Mouse (Mus musculus) lung, embryonic 16.5 days (tissue): ENCODE measurements around the gene Ptpra. TPM values are rescaled to one million over a fixed set of nuclear protein-coding genes. Genes with fewer than 3 reads are reported as not detected.

ENCODE experiments used
- ATAC-seq: fragments of 200-750 bp; cut with Nextera tagmentation; 2 replicates; pipeline ENCODE4 v1.8.0; 2017; ENCODE audit warnings: low read depth, mild to moderate bottlenecking, moderate library complexity
- H3K27ac ChIP-seq: fragments of 300-500 bp; sonication (generic); 2 replicates; pipeline ENCODE4 v1.5.1; 2014; ENCODE audit warnings: mild to moderate bottlenecking, control low read depth, low read length
- H3K27me3 ChIP-seq: fragments of 300-500 bp; sonication (generic); 2 replicates; pipeline ENCODE4 v1.6.1; 2014; ENCODE audit warnings: low read depth, low read length, mixed read lengths; ENCODE audit not compliant: control insufficient read depth, insufficient read depth
- H3K36me3 ChIP-seq: fragments of 300-500 bp; sonication (generic); 2 replicates; pipeline ENCODE4 v1.6.1; 2014; ENCODE audit warnings: low read length; ENCODE audit not compliant: control insufficient read depth, insufficient read depth
- H3K4me1 ChIP-seq: fragments of 300-500 bp; sonication (generic); replicated peaks from 2 replicates; pipeline ENCODE4 v1.6.1; 2014; ENCODE audit warnings: low read length, mixed read lengths; ENCODE audit not compliant: control insufficient read depth, insufficient read depth
- H3K4me2 ChIP-seq: fragments of 300-500 bp; sonication (generic); 2 replicates; pipeline ENCODE4 v1.6.1; 2014; ENCODE audit warnings: low read depth, low read length, control low read depth
- H3K4me3 ChIP-seq: fragments of 300-500 bp; sonication (generic); 2 replicates; pipeline ENCODE4 v1.5.1; 2014; ENCODE audit warnings: mild to moderate bottlenecking, low read length, control low read depth
- H3K9ac ChIP-seq: fragments of 300-500 bp; sonication (generic); 2 replicates; pipeline ENCODE4 v1.6.1; 2014; ENCODE audit warnings: low read length, control low read depth
- H3K9me3 ChIP-seq: fragments of 300-500 bp; sonication (generic); 2 replicates; pipeline ENCODE4 v1.6.1; 2016; ENCODE audit warnings: low read length; ENCODE audit not compliant: control insufficient read depth
- WGBS: fragments of 180-500 bp; shearing (Covaris S2); extraction: QIAGEN DNeasy Blood & Tissue Kit; methylation state at CpG from one replicate; pipeline ENCODE4 v1.1.7; 2014; 5-methylcytosine and 5-hydroxymethylcytosine counted together
- polyA plus RNA-seq: library from polyadenylated mRNA; unstranded; fragments of >200 nt; fragmentation: Nextera tagmentation; extraction: Ambion mirVana; gene quantifications from 2 replicates; pipeline ENCODE4 v1.2.1, GENCODE M21; 2015

Gene Ptpra
- polyA plus RNA-seq = 68.0 and 68.3 TPM in 2 replicates

DNA sequence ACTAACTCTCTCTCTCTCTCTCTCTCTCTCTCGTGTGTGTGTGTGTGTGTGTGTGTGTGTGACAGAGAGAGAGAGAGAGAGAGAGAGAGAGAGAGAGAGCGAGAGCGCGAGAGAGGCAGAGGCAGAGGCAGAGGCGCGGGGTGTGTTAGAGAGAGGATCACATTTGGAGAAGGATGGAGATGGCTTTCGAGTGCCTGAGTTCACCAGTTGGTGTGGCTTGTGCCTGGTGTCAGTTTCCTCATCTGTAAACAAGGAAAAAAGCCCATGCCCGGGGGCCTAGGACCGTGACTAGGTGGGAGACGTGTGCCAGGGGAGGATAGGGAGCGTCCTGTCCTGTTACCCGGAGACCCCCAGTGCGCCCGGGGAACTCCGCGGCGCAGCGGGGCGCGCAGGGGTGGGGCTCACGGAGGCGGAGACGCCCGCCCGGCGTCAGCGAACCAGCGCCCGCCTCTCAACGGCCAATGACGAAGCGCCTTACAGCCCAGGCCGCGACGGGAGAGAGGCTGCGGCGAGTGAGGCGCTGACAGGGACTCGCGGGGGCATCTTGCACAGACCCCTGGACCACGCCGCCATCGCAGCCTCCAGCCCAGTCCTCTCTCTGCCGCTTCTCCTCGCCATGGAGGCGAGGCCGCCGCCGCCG, at the start of gene Ptpra:
Gene Ptpra (plus strand): TSS at position 485 of the 640 bp plus-strand sequence.
- peak; percentile 98 for ATAC-seq
- Histone ChIP-seq H3K9ac (peak within 1 kb of the TSS; percentile 85), H3K27ac (peak within 1 kb of the TSS; percentile 73), H3K27me3 (peaks cover 6% of the 10 kb centered on the region), H3K9me3 (no peaks in the 10 kb centered on the region), H3K4me2 (peak within 1 kb of the TSS; percentile 70), H3K4me3 (peak within 1 kb of the TSS; percentile 84), H3K36me3 (no peaks in the 10 kb centered on the region), H3K4me1 (peaks cover 13% of the 10 kb centered on the region; the same call in 1 of the 2 replicates)
- 0% methylated on average over 39 of the region's 50 CpGs for WGBS

DNA sequence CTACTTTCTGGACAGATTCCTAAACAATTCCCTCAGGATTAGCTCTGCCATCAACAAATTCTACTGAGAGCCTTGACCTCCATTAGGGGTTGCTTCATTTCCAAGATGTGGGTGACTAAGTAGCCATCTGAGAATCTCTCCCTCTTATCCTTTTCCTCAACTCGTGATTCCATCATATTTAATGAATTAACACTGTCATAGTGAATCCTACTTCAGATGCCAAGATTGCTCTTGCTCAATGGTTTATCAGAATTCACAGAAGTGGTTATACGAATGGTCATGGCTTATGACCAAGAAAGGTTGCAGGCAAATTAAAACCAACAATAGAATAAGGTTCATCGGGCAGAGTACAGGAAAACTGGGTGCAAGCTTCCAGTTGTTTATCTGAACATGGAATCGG, 48.2 kb upstream of the Ptpra start:
- H3K36me3 ChIP-seq = no peaks in the 10 kb centered on the region
- no peak overlapping the region for H3K27ac ChIP-seq
- 66% methylated on average over 4 of the region's 4 CpGs for WGBS
- H3K4me3 ChIP-seq = no peak overlapping the region
- H3K4me2 ChIP-seq = no peak overlapping the region
- H3K9me3 ChIP-seq = no peaks in the 10 kb centered on the region
- H3K9ac ChIP-seq = no peak overlapping the region
- H3K4me1 ChIP-seq = peaks cover 4% of the 10 kb centered on the region; the same call in 1 of the 2 replicates
- H3K27me3 ChIP-seq = no peaks in the 10 kb centered on the region
- ATAC-seq = no peak

DNA sequence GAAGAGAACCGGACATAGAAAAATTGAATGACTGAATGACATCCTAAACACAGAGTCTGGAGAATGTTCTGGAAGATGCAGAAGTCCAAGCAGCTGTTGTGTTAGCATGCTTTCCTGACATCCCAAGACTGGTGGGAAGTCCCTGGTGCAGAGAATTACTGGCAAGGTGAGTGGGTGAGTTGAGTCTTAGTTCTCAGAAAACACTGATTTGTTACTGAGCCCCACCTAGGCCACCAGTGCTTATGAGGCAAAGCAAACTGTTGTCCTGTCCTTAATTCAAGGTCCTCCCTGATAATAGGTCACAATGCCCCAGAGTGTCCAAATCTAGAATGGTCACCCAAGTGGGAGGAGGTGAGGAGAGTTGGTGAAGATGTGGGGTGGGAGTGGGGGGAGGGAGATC, 45.1 kb upstream of the Ptpra start, which contains the start of the genes Gm28372 and 1700020A23Rik:
Gene Gm28372 (plus strand): TSS at position 301 of the 400 bp plus-strand sequence.
Gene 1700020A23Rik (plus strand): TSS at position 321 of the 400 bp plus-strand sequence.
- no peak for ATAC-seq
- Histone ChIP-seq H3K9me3 (no peaks in the 10 kb centered on the region), H3K4me3 (no peak within 1 kb of the TSS), H3K4me1 (no peaks in the 10 kb centered on the region; the same call in 1 of the 2 replicates), H3K27me3 (no peaks in the 10 kb centered on the region), H3K36me3 (no peaks in the 10 kb centered on the region), H3K4me2 (no peak within 1 kb of the TSS), H3K27ac (no peak within 1 kb of the TSS), H3K9ac (no peak within 1 kb of the TSS)
- WGBS = 89% methylated on average over 1 of the region's 1 CpGs

DNA sequence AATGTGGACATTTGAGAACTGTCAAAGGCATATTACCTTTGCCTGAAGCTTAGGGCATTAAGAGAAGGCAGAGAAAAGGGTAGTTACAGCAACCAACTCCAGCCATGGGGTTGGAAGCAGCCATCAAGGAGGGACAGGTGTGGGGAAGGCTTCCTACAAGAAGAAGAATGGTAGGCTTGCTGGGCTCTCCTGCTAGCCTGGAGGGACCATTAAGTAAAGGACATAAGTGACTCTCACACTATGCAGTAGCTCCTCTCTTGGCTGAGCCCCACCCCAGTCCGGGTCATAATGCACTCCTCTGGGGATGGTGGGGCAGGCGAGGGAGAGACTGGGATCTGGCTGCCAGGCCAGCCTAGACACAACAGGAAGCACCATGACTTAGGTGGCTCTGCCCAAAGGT, 43.9 kb upstream of the Ptpra start, which contains the start of gene Tmem239:
Gene Tmem239 (plus strand): TSS at position 301 of the 400 bp plus-strand sequence.
- Histone ChIP-seq H3K4me1 (no peaks in the 10 kb centered on the region), H3K27me3 (no peaks in the 10 kb centered on the region), H3K27ac (no peak within 1 kb of the TSS), H3K4me2 (no peak within 1 kb of the TSS), H3K36me3 (no peaks in the 10 kb centered on the region), H3K9ac (no peak within 1 kb of the TSS), H3K4me3 (no peak within 1 kb of the TSS), H3K9me3 (no peaks in the 10 kb centered on the region)
- no peak for ATAC-seq
- 80% methylated on average over 2 of the region's 2 CpGs for WGBS

DNA sequence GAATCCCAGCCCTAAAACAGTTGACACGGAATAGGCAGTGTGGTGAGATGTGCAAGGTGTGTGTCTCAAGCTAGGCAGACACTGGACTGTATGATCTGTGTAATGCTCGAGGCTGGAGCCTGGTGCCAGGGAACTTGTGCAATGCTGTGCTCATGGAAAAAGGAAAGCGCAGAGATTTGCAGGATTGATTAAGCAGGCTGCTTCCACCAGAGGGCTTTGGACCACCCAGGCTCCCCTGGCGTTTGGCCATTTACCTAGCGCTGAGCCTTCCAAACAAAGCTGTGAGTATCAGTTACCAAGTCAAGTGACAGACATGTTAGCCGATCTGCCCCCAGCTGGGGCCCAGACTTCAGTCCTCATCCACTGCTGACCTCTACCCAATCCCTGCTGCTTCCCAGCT, 41.9 kb upstream of the Ptpra start:
- no peak overlapping the region for H3K4me3 ChIP-seq
- no peaks in the 10 kb centered on the region for H3K36me3 ChIP-seq
- no peak overlapping the region for H3K4me2 ChIP-seq
- no peaks in the 10 kb centered on the region for H3K9me3 ChIP-seq
- no peak overlapping the region for H3K27ac ChIP-seq
- H3K9ac ChIP-seq = no peak overlapping the region
- H3K4me1 ChIP-seq = no peaks in the 10 kb centered on the region
- 11% methylated on average over 6 of the region's 6 CpGs for WGBS
- H3K27me3 ChIP-seq = no peaks in the 10 kb centered on the region
- ATAC-seq = peak; percentile 43; the same call in 1 of the 2 replicates

DNA sequence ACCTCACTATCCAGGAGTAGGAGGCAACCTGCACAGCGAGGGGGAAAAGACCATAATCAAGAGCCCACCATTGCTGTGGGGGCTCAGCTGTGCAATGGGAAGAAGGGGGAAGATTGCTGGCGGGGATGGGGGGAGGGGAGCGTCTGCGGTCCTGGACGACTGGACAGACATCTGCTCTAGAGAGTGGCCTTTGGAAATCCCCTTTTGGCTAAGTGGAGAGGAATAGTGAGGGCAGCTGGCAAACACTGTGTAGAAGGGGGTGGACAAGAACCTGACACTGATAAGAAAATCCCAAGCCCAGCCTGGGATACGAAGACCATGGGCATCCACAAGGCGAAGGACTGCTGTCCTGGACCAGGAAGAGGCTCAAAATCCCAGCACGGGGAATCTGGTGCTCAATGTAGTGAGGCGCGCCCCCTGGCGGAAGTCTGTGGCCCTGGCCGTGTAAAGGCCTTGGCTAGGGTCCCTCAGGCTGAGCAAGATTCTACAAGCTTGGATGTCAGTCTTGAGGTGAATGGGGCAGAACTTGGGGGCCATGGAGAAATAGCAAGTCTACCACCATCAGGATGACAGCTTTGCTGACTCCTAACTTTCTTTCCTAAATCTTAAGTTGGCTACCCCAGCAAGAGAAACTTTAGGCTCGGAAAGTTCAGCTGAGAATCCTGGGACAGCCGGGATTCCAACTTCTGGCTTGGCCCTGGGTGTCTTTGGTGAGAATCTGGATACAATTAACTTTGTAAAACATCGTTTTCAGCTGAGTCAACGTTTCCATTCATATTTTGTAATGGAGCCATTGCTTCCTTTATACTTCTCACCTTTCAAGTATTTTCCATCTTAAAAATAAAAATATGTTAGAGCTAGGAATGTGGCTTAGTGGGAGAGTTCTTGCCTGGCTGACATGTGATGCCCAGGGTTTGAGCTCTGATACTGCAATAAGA, 38.3 kb upstream of the Ptpra start:
- no peak overlapping the region for H3K4me2 ChIP-seq
- no peak overlapping the region for H3K9ac ChIP-seq
- peak; percentile 84 for ATAC-seq
- no peak overlapping the region for H3K4me3 ChIP-seq
- WGBS = 36% methylated on average over 16 of the region's 16 CpGs
- no peak overlapping the region for H3K27ac ChIP-seq
- H3K4me1 ChIP-seq = no peaks in the 10 kb centered on the region
- H3K9me3 ChIP-seq = no peaks in the 10 kb centered on the region
- H3K36me3 ChIP-seq = no peaks in the 10 kb centered on the region
- no peaks in the 10 kb centered on the region for H3K27me3 ChIP-seq

DNA sequence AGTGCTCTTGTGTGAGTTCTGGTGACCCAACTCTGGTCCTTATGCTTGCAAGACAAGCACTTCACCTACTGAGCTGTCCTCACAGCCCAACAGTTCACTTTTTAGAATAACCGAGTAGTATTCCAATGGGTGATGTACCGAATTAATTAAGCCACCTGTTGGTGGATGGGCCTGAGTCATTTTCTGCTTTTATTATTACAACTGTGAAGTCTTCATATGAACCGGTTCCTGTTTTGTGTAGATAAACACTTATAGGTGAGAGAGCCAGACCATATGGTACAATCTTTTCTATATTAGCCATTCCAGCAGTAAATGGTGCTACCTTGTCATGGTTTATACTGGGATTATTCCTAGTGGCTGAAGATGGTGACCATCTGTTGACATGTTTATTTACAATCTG, 37.3 kb upstream of the Ptpra start:
- Histone ChIP-seq H3K4me2 (no peak overlapping the region), H3K9ac (no peak overlapping the region), H3K9me3 (no peaks in the 10 kb centered on the region), H3K4me3 (no peak overlapping the region), H3K36me3 (no peaks in the 10 kb centered on the region), H3K4me1 (no peaks in the 10 kb centered on the region), H3K27ac (no peak overlapping the region), H3K27me3 (no peaks in the 10 kb centered on the region)
- ATAC-seq = no peak
- WGBS = 70% methylated on average over 3 of the region's 3 CpGs

DNA sequence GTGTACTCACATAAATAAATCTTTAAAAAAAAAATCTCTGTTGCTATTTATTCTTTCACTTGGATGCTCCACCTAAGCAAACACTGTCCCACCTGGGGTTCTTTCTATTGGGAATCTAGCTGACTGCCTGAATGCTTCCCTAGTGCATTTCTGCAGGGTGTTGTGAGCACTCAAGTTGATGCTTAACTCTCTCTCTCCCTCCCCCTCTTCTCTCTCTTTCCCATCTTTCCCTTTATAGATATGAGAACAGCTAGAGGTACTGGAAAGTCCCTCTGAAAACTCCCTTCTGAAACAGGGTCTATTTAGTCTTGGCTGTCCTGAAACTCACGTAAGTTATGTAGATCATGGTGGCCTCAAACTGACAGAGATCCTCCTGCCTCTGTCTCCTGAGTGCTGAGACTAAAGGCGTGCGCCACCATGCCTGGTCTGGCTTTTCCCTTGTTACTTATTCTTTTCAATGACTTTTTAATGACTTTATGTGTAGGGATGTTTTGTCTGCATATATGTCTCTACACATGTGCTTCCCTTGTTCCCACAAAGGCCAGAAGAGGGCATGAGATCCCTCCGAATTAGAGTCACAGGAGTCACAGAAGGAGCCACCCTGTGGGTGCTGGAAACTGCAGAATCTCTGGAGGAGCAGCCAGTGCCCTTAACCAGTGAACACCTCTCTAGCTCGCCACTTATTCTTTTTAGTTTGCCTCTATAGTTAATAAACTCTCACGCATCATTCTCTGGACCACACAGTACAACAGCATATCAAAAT, 35.8 kb upstream of the Ptpra start:
- 75% methylated on average over 6 of the region's 6 CpGs for WGBS
- ATAC-seq = no peak
- Histone ChIP-seq H3K27me3 (no peaks in the 10 kb centered on the region), H3K27ac (no peak overlapping the region), H3K9ac (no peak overlapping the region), H3K9me3 (no peaks in the 10 kb centered on the region), H3K4me1 (no peaks in the 10 kb centered on the region), H3K36me3 (no peaks in the 10 kb centered on the region), H3K4me3 (no peak overlapping the region), H3K4me2 (no peak overlapping the region)
